Mouse (Mus musculus) MEL (cell line): ENCODE data around the gene Cwf19l1.

ENCODE experiments used
- CTCF ChIP-seq, 3 experiments: IDR thresholded peaks in 2 of 3; conservative IDR thresholded peaks in 1 of 3; 2 replicates each; pipeline ENCODE4 v1.5.1; 2011 to 2012; ENCODE audit warnings: low read length in 3 of 3, low read depth in 2 of 3, mild to moderate bottlenecking in 2 of 3, improper control_type of control experiment in 1 of 3, inconsistent platforms in 1 of 3, mixed read lengths in 1 of 3, moderate library complexity in 1 of 3; ENCODE audit not compliant: control insufficient read depth in 1 of 3, insufficient read depth in 1 of 3, poor library complexity in 1 of 3, severe bottlenecking in 1 of 3
- EP300 ChIP-seq, 2 experiments: IDR thresholded peaks; 2 replicates each; pipeline ENCODE4 v1.6.1; 2011; ENCODE audit warnings: improper control_type of control experiment in 2 of 2, low read length in 2 of 2, low read depth in 1 of 2, mild to moderate bottlenecking in 1 of 2
- MYB ChIP-seq: IDR thresholded peaks from 2 replicates; pipeline ENCODE4 v1.6.1; 2011; ENCODE audit warnings: mild to moderate bottlenecking, low read depth, low read length, improper control_type of control experiment
- RCOR1 ChIP-seq: IDR thresholded peaks from 2 replicates; pipeline ENCODE4 v1.6.1; 2012; ENCODE audit warnings: low read depth, mild to moderate bottlenecking, inconsistent platforms, low read length, improper control_type of control experiment
- TCF12 ChIP-seq: IDR thresholded peaks from 2 replicates; pipeline ENCODE4 v1.6.1; 2014; ENCODE audit warnings: low read depth, mild to moderate bottlenecking, inconsistent platforms, low read length, improper control_type of control experiment, moderate library complexity

- TF ChIP-seq RCOR1, result no peak
- TF ChIP-seq MYB, result no peak
- TF ChIP-seq TCF12, result no peak
- TF ChIP-seq CTCF (IDR thresholded peaks at IDR 0.05 in 2 of 3, conservative IDR thresholded peaks at IDR 0.05 in 1 of 3; ENCODE audit: control insufficient read depth in 1 of 3, insufficient read depth in 1 of 3, low read depth in 2 of 3, low read length in 3 of 3, poor library complexity in 1 of 3, severe bottlenecking in 1 of 3), result no peak
- TF ChIP-seq EP300 (IDR thresholded peaks at IDR 0.05; ENCODE audit: low read depth in 1 of 2, low read length in 2 of 2), result no peak
Observed at GRCm38 (mm10) chr19:44128560-44128959, 7.1 kb downstream of the Cwf19l1 start.
